In the genomic region with DNA sequence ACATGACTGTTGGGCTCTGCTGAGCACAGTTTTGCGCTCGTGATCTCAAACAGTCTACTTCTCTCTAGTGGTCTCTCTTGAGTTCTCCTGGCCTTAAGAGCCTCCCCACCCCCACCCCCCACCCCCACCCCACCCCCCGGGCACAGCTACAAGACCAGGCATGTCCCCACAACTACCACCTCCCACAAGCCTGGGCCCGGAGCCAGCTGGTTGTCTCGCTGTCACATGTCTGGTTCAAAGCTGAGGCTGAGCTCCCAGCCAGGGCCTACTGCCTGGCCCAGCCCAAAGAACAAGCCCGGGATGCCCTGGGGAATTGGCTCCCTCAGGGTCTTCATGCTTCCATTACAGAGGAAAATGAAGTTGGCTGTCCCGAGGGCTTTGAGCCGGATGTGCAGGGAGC, we compare ENCODE assay signal across 8 mouse cellular contexts. TPM values are rescaled to one million over a fixed set of nuclear protein-coding genes. Genes with fewer than 3 reads are reported as not detected.
DNase-seq lines count a peak whose midpoint lies in the region; ATAC-seq lines count a peak whose summit lies in the region.

No protein-coding gene starts in this region.

- DNase-seq in heart, adult 18-20 months: peak; percentile 32 to 46
- no peak for DNase-seq in heart, adult 8-10 months (ENCODE audit: low spot score)
- DNase-seq in 416B (ENCODE audit: low read depth): peak; percentile 24
- DNase-seq in kidney, postnatal 14 days: peak; percentile 69
- peak; percentile 54 for DNase-seq in ovary, postnatal 36 days (ENCODE audit: low spot score)
- no peak for DNase-seq in yolk sac, embryonic 10.5 days (ENCODE audit: low spot score)
- no peak for DNase-seq in neural tube, embryonic 10.5 days (ENCODE audit: extremely low spot score, low spot score)

- ATAC-seq in common myeloid progenitor, adult 5-6 weeks (replicated peaks; ENCODE audit: low read depth, poor library complexity, severe bottlenecking): peak; percentile 45; the same call in 1 of the 2 replicates

RNA-seq across cellular contexts. Expression of a gene that starts 15.7 kb away (rescaled TPM):
- 1 to 10 TPM; 5.2 to 7.6 TPM for total RNA-seq in heart, adult 18-20 months (2021)
- total RNA-seq in heart, adult 8-10 months (2022): 1 to 10 TPM; 5.3 to 7.9 (median 7.0) TPM
- 82.2 and 94.0 TPM in 2 replicates for total RNA-seq in common myeloid progenitor, adult 5-6 weeks (2017)

Comparison
In these comparisons a context has a peak if more than half of its experiments do, and no peak if none do; other contexts are left out.
1. DNase-seq: peak in heart, adult 18-20 months (2 of 2), 416B (single experiment), kidney, postnatal 14 days (single experiment) and ovary, postnatal 36 days (single experiment); none in heart, adult 8-10 months (single experiment), yolk sac, embryonic 10.5 days (single experiment) and neural tube, embryonic 10.5 days (single experiment).